Mouse (Mus musculus): Measurements from ENCODE around the gene Ablim2.

The Ablim2 gene

DNA sequence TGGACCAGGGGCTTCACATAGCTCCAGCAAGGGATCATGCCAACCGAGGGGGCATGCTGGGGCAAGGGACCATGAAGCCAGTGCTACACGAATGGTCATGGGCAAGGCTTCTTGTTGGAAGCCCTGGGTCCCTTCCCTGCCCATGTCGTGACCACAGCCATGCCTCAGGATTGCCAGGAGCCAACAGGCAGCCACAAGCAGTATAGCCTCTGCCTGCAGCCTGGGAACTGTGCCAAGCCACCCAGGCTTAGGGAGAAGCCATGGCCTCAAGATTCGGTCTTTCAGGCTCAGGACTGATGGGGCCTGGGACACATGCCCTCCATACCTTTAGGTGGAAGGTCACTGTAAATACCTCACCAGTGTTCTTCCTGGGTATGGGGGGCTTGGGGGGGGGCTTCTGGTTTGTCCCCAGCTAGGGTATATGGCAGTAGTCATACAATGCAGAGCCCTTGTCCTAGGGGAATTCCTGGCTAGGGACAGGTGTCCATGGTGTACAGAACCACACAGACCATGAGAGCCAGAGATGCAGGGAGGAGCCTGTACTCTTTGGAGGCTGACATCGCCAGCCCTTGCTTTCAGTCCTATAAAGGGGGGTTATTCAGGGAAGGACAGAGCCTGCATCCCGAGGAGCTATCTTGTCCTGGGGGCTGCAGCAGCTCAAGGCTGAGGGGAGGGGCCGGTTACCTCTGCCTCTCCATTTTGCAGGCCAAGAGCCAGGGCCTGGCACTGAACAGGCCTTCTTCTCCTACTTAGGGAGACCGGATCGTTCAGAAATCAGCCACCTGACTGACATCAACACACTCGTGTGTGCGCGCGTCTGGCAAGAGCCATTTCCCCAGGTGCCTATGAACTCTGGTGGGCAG is 15.8 kb downstream of the Ablim2 start:
- DNase-seq = no peak

DNA sequence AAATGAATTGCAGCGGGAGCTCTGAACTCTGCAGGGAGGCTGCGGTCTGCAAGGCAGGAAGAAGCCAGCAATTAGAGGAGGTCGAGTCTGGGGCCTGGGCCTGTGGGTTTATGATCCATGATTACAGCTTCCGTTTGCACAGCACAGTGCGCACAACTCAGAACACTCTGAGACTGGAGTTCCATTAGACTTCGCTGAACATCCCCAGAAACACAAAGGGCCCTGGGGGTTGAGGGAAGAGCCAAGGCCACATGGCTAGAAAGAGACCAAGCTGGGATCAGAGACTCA is 16.4 kb downstream of the Ablim2 start:
- peak in 1 of 2 experiments; percentile 31 for DNase-seq

DNA sequence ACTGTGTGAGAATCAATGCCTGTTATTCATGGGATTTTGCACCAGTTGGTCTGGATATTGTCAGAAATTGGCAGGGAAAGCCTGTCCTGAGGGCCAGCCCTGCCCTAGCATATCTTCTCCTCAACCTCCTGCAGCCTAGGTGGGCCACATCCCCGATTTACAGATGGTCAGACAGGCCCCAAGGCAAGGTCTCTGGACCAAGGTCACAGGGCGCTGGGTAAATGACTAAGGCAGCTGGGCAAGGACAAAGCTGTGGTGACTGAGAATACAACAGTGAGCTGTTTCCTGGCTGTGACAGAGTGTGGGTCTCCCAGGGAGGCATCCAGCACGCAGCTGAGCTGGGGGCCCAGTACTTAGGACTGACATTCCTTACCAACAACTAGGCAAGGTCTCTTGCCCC is 23.4 kb downstream of the Ablim2 start:
- DNase-seq = no peak

DNA sequence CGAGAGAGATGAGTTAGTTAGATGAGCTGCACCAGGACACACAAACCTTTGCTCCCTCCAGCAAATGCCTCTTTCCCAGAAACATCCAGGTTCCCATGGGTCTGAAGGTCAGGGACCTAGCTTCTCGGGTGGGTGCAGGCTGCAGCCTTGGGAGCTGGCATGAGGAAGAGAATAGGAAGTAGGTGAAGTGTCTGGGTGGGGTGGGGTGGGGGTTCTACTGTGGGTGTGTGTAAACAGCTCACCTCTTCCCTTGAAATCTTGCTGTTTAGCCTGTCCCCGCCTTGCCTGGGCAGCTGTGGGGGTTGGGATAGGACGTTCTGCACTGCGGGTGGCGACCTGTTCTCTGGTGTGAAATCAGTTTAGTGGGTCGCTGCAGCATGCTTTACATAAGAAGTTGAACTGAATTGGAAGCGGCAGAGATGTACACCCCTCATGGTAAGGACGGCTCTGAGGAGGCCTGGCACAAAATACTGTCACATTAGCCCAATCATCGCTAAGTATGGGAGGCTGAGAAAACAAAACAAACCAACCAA is 25.0 kb downstream of the Ablim2 start:
- no peak for DNase-seq

DNA sequence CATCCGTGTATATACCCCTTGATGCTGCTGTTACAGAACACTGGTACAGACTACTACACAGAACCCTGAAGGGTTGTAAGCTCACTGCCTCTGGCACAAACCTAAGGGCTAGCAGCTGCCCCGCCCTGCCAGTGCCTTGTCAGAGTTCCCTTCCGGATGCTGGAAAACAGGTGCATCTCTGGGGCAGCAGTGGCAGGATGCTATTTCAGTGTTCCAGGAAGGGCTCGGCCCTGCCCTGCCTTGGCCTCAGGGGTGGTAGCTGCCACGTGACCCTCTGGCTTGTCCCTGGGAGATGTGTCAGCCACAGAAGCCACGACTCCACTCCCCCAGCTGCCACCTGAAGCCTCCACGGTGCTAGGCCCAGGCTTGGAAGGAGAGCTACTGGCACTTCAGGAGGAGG is 28.2 kb downstream of the Ablim2 start:
- DNase-seq = no peak

DNA sequence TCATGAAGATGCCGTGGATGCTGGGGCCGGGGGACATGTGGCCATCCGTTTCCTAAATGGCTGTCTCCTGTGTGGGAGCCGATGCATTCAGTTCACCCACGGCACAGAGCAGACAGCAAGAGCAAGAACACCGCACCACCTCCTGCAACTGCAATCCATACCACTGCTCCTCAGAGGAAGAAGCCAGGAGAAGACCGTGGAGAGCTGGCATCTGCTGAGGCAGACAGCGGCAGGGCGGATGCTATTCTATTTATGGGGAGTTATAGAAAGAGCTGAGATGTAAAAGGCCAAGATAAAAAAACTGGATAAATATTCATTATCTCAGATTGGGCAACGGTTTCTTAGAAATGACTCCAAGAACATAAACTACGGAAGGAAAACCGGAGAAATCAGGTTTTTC is 30.2 kb downstream of the Ablim2 start:
- DNase-seq = no peak

DNA sequence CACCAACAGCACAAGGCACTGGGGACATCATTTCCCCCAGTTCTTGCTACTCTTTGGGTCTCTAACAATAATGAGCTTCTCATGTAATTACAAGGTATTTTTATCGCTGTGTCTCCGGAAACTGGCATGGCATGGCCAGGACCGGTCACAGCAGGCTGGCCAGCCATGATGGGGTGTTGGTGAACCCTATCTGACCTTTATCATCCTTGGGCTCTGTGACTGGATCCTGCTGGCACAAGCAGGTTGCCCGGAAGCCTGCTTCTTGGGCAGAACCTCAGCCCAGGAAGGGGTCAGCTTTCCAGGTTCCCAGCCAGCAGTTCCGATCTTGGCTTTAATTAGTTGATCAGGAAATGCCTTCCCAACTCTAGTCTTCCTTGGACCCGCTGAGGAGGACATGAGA is 31.0 kb downstream of the Ablim2 start:
- no peak for DNase-seq

DNA sequence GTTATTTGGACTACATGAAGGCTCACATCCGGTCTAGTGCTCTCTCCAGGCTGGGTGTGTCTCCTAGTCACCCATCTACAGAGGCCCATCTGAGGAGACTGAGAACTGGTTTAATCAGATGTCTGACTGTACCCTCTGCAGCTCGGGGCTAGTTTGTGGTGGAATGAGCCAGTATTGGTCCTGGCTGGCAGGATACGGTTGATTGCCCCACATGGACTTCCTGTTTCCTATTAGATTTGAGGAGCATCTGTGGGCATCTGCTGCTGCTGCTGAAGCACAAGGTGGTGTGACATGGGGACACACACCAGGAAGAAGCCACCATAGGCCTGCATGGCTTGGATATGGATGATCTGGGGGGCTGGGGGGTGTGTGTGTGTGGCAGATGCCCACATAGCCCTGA is 32.0 kb downstream of the Ablim2 start:
- DNase-seq = no peak

DNA sequence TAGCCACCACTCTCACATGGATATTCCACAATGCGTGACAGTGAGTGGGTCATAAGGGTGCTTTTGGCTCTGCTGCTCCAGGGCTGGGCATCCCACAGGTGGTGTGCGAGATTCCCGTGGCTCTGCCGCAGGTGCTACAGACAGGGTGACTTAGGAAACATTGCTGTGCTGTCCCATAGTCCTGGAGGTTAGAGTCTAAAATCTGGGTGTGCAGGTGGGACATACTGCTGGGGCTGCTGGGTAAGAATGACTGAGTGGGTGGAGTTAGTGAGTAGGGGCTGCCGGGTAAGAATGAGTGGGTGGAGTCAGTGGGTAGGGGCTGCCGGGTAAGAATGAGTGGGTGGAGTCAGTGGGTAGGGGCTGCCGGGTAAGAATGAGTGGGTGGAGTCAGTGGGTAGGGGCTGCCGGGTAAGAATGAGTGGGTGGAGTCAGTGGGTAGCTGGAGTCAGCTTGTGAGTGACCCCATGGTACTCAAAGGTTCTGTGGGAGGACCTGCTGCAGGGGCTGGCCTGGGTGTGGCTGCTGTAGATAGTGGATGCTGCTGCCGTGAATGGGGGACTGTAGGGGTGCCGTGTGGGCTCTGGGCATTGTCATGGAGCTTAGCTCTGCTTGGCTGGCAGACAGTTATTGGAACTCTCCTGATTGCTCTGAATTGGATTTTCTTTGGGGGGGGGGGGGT is 32.8 kb downstream of the Ablim2 start:
- DNase-seq = no peak

DNA sequence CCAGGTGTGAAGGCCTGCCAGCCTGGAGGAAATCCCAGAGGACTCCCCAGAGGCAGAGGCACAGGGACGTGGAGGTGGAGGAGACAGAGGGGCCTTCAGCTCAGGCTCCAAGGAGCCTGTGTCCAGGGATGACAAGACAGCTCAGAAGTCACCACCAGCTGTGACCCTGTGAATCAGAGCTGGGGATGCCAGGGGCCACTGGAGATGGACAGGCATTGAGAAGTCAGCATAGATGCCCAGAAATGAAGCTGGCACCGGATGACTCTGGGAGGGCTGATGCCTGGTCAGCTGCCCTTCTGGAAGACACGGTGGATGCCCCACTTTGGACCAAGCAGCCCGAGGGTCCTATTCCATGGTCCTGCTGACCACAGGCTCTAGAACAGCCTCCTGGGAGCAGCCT is 36.3 kb downstream of the Ablim2 start:
- DNase-seq = no peak

DNA sequence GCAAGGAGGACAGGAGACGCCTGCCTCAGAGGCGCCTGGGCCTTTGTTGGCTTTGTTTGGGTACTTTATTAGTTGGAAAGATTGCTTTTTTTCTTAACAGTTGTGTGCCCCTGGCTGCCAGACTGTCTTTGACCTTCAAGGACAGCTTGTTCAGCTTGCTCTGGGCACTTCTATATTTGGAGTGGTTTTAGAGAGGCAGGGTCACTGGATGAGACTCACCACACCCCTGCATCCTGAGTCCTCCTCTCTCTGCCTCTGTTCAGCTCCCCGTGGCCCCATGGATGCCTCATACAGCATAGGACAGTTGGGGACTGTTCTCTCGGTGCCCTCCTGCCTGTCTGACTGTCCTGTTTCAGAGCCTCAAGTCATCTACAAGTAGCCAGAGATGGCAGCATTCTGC is 37.3 kb downstream of the Ablim2 start:
- DNase-seq = no peak

DNA sequence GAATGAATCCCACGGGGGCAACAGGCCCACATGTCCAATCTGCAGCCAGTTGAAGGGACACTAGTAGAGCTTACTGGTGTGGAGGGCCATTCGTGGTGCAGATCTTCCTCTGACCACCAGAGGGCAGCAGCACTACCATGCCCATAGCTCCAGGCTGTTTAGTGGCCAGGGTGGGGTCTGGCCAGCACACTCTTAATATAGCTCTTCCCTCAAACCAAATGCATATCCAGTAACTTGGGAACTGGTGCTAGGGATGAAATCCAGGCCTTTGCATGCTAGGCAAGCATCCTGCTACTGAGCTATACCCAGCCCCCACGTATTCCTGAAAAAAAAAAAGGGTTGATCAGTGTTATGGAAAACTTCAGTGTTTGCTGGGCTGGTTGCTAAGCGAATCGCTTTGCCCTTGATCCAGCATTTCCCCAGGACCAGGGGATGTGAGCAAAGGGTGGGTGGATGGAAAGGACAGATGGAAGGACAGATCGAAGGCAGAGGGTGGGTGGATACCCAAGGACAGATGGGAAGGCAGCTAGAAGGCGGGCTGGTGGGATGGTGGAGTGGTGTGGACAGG is 37.9 kb downstream of the Ablim2 start:
- peak; percentile 29 to 40 for DNase-seq

DNA sequence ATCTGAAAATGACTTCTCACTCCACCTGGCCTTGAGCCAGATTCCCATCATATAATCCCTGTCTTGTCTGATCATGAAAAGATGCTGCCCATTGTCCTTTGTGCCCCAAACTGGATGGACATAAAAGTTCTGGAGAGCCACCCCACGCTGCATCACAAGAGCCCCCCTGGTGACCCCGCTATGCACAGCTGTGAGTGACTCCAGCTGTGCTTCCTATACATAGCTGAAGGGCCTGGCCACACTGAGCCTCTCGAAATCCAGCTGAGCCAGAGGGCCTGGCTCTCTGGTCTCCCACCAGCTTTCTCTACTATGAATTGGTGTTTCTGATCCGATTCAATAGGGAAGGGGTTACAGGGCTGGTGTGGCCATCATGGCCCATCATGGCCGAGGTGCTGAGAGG is 38.5 kb downstream of the Ablim2 start:
- DNase-seq = no peak

DNA sequence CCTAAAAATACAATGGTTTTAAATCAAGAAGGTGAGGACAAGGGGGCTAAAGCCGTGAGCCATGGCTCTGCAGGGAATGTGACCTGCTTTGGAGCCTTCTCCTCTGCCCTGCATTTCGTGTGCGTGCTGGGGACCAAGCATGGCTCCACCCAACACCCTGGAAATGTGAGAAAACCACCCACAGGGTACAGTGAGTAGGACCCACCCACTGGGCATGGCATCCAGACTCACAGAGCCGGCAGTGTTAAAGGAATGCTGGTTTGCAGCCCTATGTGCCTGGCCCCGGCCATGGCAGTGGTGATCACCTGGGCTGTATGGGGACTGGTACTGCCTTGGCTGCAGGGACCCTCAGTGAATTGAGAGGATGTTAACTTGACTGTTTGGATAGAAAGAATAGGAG is 41.4 kb downstream of the Ablim2 start:
- DNase-seq = no peak

DNA sequence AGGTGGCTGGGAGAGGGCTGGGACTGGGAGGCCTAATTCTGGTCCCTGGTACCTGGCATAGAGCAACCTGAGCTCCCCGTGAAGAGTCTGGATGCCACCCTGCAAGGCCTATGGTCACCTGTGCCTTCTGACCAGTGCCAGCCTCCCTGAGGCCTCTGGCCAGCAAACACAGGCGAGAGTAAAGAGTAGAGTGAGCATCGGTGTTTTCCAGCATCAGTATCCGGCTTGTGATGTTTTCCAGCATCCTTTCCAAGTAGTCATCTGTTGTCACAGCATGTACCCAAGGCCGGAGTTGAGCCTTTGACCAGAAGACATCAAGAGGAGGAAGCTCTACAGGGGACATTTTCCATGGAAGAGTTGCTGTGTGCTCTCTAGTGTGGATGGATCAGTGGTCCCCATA is 45.7 kb downstream of the Ablim2 start:
- no peak for DNase-seq

DNA sequence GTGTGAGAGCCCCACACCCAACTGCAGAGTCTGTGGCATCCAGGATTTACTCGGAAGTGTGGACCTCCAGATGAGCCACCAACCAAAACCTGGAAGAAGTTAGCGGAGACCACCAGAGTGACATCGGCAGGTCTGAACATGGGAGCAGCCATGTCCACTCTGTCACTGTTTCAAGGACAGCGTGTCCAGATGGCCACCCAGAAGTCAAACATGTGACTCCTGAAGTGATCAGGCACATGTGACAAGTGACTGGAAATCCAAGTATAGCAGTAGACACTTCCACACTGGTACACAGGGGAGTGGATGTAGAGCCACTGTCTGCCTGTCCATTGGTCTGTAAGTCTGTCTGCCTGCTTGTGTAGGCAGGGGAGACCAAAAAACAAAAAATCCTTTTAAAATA is 47.0 kb downstream of the Ablim2 start:
- no peak for DNase-seq

DNA sequence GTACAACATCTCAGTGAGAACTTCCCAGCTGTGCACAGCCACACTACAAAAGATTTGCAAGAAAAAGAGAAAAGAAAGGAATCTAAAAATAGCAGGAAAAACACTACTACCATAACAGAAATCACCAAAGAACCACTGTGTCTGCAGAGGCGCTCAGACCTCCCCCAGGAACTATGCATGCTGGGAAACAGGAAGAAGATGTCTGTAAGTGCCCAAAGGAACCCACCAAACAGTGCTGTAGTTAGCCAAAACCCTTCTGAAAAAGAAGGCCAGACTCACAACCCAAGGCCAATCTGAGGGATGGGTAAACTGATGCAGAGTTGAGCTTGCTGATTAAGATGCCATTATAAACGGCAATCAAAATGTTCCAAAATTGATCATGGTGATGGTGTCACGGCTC is 47.5 kb downstream of the Ablim2 start:
- no peak for DNase-seq

DNA sequence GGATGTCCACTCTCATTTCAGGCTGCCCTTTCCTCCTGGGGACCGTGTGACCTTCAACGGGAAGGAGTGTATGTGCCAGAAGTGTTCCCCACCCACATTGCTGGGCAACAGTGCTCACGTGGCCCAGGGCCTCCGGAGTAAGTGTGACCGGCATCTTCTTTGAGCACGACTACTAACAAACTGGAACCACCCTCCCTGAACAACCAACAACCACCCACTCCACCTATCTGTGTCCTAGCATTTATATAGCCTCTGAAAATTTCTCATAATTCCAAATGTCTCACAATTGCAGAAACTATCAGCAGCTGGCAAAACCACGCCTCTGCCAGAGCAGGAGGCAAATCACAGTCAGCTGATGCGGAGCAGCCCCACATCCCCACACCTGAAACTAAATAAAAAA is 49.3 kb downstream of the Ablim2 start:
- no peak for DNase-seq

DNA sequence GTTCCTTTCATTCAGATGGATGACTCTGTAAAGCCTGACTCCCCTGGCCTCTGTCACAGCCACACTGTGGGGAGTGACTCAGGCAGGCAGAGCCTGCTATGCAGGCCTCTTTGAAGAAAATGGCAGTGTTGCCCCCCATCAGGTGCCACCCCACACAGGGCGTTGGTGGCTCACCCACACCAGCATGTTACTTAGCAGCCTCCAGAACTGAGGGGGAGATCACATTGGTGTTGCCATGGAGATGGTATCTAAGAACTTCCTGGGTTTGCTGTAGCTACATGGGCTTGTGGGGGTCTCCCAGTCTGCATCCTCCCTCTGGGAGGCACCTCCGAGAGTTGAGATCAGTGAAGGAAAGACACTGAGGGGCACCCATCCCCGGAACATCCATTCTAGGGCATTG is 52.8 kb downstream of the Ablim2 start:
- no peak for DNase-seq

DNA sequence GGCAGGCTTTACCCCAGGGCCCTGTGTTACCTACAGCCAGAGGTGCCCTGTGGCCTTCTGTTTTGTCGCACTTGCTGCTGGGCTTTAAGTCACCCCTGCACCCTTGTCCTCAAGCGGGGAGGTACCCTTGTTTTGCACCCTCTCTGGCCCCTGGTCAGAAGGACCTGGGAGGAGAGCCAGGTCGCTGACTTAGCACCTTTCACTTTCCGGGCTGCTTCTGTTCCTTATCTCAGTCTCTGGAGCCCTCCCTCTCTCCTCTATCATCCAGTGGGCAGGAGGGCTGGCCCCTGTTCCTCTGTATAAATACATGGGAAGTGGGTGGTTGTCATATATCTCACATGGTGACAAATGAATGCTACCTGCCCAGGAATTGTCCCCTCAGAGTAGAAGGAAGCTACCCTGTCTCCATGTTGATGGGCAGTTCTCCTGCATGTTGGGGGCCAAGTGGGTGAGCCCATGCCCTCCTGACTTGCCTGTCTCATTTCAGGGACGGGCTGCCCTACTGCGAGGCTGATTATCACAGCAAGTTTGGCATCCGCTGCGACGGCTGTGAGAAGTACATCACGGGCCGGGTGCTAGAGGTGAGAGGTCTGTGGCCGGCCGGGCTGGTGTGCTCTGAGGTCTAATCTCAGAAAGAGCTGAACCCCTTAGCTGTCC is 54.1 kb downstream of the Ablim2 start:
- no peak for DNase-seq

DNA sequence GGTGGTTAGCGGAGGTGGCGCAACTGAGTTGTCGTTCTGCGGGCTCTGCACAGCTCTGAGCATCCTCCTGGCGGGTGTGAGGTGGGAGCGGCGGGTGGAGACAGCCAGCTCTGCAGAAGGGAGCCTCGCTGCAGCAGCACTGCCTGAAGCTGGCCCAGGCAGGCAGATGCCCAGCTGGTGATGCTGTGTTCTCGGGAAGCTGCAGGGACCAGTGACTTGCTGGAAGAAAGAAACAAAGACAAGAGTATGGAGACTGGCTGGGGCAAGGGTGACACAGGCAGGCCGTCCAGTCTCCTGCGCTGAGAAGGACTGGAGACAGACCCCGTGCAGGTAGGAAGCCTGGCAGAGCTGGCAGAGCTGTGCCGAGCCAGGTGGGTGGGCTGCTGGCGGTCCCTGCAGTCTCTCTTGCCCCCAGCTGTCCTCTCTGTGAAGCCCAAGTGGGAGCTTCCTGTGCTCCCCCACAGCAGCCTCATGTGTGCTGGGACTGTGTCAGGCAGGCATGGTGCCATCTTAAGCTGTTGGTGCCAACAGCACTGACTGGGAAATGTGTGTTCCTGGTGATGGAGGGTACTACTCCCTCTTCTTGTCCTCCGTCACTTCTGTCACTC is 56.8 kb downstream of the Ablim2 start:
- DNase-seq = peak in 1 of 2 experiments; percentile 21

DNA sequence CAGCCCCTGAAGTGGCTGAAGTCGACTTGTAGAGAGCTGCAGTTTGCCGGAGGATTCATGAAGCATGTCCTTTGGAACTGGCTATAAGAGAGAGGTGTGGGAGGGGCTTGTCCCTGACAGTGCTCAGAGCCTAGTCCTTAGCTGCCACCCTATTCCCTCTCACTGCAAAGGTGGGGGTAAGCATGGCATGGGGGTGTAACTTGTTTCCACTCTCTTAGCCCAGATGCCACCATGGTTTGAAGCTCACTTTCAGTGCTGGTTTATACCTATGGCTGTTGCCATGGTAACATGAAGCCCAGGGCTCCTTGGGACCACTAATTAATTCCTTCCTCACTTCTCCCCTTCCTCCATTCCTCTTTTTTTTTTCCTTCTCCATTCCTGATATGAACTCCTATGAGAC is 57.4 kb downstream of the Ablim2 start:
- DNase-seq = no peak

DNA sequence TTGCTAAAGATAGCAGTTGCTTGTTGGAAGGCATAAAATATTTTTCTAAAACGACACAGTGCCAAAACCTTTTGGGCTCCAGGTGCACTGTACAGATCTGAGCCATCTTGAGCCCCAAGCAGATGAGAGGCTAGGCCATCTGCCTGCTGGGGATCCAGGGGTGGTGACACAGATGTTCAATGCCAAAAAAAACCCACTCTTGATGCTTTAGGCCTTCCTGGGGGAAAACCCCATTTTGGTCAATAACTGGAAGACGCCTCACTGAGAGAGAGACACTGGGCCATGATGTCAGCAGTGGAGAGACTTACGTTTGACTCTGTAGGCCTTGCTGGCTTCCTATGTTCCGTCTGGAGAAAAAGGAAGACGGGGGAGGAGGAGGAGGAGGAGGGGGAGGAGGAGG is 59.6 kb downstream of the Ablim2 start:
- DNase-seq = no peak
